Mouse (Mus musculus): ENCODE results near the gene Bicra. TPM values are rescaled to one million over a fixed set of nuclear protein-coding genes. Genes with fewer than 3 reads are reported as not detected.

Gene Bicra
- polyA plus RNA-seq, 1 experiment from 2014 or later: 9.2 TPM

Other genes starting within 250 kb of the Bicra start
- not detected in 2 replicates for gene Obox6, start 208.2 kb downstream of the Bicra start, polyA plus RNA-seq (2015; fragmentation: Nextera tagmentation; extraction: Ambion mirVana)
- gene Crx, start 168.0 kb downstream of the Bicra start, polyA plus RNA-seq (2015; fragmentation: Nextera tagmentation; extraction: Ambion mirVana): 0.15 and 0.28 TPM in 2 replicates
- 0.27 TPM in 1 of 2 replicates, not detected in the other for gene Crxos, start 165.3 kb downstream of the Bicra start, polyA plus RNA-seq (2015; fragmentation: Nextera tagmentation; extraction: Ambion mirVana)
- gene Selenow, start 125.5 kb downstream of the Bicra start, polyA plus RNA-seq (2015; fragmentation: Nextera tagmentation; extraction: Ambion mirVana): 1,365 and 1,414 TPM in 2 replicates
- 114 and 126 TPM in 2 replicates for gene Nop53, start 101.8 kb downstream of the Bicra start, polyA plus RNA-seq (2015; fragmentation: Nextera tagmentation; extraction: Ambion mirVana)
- gene Ehd2, start 80.4 kb downstream of the Bicra start, polyA plus RNA-seq (2015; fragmentation: Nextera tagmentation; extraction: Ambion mirVana): 4.6 and 5.8 TPM in 2 replicates
- 0.05 and 0.10 TPM in 2 replicates for gene Zfp541, start 13.9 kb upstream of the Bicra start, polyA plus RNA-seq (2015; fragmentation: Nextera tagmentation; extraction: Ambion mirVana)
- gene Napa, start 50.5 kb upstream of the Bicra start, polyA plus RNA-seq (2015; fragmentation: Nextera tagmentation; extraction: Ambion mirVana): 224 and 234 TPM in 2 replicates
- gene Kptn, start 72.0 kb upstream of the Bicra start, polyA plus RNA-seq (2015; fragmentation: Nextera tagmentation; extraction: Ambion mirVana): 51.2 and 55.1 TPM in 2 replicates
- 0.80 and 0.88 TPM in 2 replicates for gene Slc8a2, start 81.9 kb upstream of the Bicra start, polyA plus RNA-seq (2015; fragmentation: Nextera tagmentation; extraction: Ambion mirVana)
- gene Meis3, start 127.2 kb upstream of the Bicra start, polyA plus RNA-seq (2015; fragmentation: Nextera tagmentation; extraction: Ambion mirVana): 164 and 166 TPM in 2 replicates
- 14.9 and 15.5 TPM in 2 replicates for gene Dhx34, start 174.1 kb upstream of the Bicra start, polyA plus RNA-seq (2015; fragmentation: Nextera tagmentation; extraction: Ambion mirVana)
- gene C5ar2, start 196.2 kb upstream of the Bicra start, polyA plus RNA-seq (2015; fragmentation: Nextera tagmentation; extraction: Ambion mirVana): 0.14 TPM in 1 of 2 replicates, not detected in the other
- 1.5 and 2.9 TPM in 2 replicates for gene C5ar1, start 211.6 kb upstream of the Bicra start, polyA plus RNA-seq (2015; fragmentation: Nextera tagmentation; extraction: Ambion mirVana)
- 47.9 and 51.8 TPM in 2 replicates for gene Inafm1, start 225.7 kb upstream of the Bicra start, polyA plus RNA-seq (2015; fragmentation: Nextera tagmentation; extraction: Ambion mirVana)
- gene Ccdc9, start 238.9 kb upstream of the Bicra start, polyA plus RNA-seq (2015; fragmentation: Nextera tagmentation; extraction: Ambion mirVana): 21.6 and 30.1 TPM in 2 replicates

All from midbrain, embryonic 15.5 days (tissue).